Mouse (Mus musculus): ENCODE results near the gene Fbxo36. TPM values are rescaled to one million over a fixed set of nuclear protein-coding genes. Genes with fewer than 3 reads are reported as not detected.
A peak's percentile ranks its signal among the peaks of the same experiment; 100 is the strongest.

Gene Fbxo36
- total and polyA plus RNA-seq, 2 experiments from 2014 or later: 3.7 to 10.1 TPM

- Histone ChIP-seq H3K27ac (no peak overlapping the region), H3K4me2 (ENCODE audit: low read depth, low read length) (no peak overlapping the region), H3K36me3 (ENCODE audit: insufficient read depth, low read length) (no peaks in the 10 kb centered on the region), H3K4me1 (ENCODE audit: insufficient read depth, low read length) (no peaks in the 10 kb centered on the region), H3K9me3 (ENCODE audit: low read length) (no peaks in the 10 kb centered on the region), H3K4me3 (ENCODE audit: low read length) (no peak overlapping the region), H3K9ac (replicated peaks; ENCODE audit: low read length) (no peak overlapping the region), H3K27me3 (ENCODE audit: insufficient read depth, low read length) (no peaks in the 10 kb centered on the region)
- ATAC-seq: peak; percentile 68
- no peak for TF ChIP-seq CTCF (IDR thresholded peaks at IDR 0.05; ENCODE audit: low read depth)
- DNase-seq (ENCODE audit: low spot score): peak; percentile 10
- 80% methylated on average over 2 of the region's 2 CpGs for WGBS
Observed at GRCm38 (mm10) chr1:84904467-84904866, 64.8 kb downstream of the Fbxo36 start.

- no peak overlapping the region for H3K9ac ChIP-seq (replicated peaks; ENCODE audit: low read length)
- no peak for TF ChIP-seq CTCF (IDR thresholded peaks at IDR 0.05; ENCODE audit: low read depth)
- DNase-seq (ENCODE audit: low spot score): no peak
- no peaks in the 10 kb centered on the region for H3K9me3 ChIP-seq (ENCODE audit: low read length)
- H3K4me1 ChIP-seq (ENCODE audit: insufficient read depth, low read length): no peaks in the 10 kb centered on the region
- no peak overlapping the region for H3K4me3 ChIP-seq (ENCODE audit: low read length)
- no peak overlapping the region for H3K27ac ChIP-seq
- no peak for ATAC-seq
- 40% methylated on average over 8 of the region's 8 CpGs for WGBS
- no peaks in the 10 kb centered on the region for H3K36me3 ChIP-seq (ENCODE audit: insufficient read depth, low read length)
- H3K27me3 ChIP-seq (ENCODE audit: insufficient read depth, low read length): no peaks in the 10 kb centered on the region
- no peak overlapping the region for H3K4me2 ChIP-seq (ENCODE audit: low read depth, low read length)
Observed at GRCm38 (mm10) chr1:84910177-84910804, 70.7 kb downstream of the Fbxo36 start.

GRCm38 (mm10) chr1:84912571-84912970, 72.9 kb downstream of the Fbxo36 start:
- Histone ChIP-seq H3K9me3 (ENCODE audit: low read length) (no peaks in the 10 kb centered on the region), H3K27me3 (ENCODE audit: insufficient read depth, low read length) (no peaks in the 10 kb centered on the region), H3K36me3 (ENCODE audit: insufficient read depth, low read length) (no peaks in the 10 kb centered on the region), H3K4me3 (ENCODE audit: low read length) (no peak overlapping the region), H3K9ac (replicated peaks; ENCODE audit: low read length) (no peak overlapping the region), H3K4me1 (ENCODE audit: insufficient read depth, low read length) (no peaks in the 10 kb centered on the region), H3K27ac (no peak overlapping the region), H3K4me2 (ENCODE audit: low read depth, low read length) (no peak overlapping the region)
- no peak for ATAC-seq
- DNase-seq (ENCODE audit: low spot score): no peak
- no peak for TF ChIP-seq CTCF (IDR thresholded peaks at IDR 0.05; ENCODE audit: low read depth)
- 94% methylated on average over 11 of the region's 11 CpGs for WGBS

DNA sequence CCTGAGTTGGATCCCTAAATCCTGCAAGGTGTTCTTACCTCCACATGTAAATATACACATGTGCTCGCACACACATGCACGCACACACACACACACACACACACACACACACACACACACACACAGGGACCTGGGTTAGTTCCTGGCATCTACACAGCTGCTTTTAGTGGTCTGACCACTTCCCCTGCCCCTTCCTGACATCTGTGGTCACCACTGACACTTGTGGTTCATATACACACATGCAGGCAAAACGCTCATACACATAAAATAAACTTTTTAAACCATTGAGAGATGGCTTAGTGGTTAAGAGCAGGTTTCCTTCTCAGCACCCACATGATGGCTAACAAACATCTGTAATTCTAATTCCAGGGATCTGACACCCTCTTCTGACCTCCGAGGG, 75.4 kb downstream of the Fbxo36 start:
- no peak for ATAC-seq
- no peak for TF ChIP-seq CTCF (IDR thresholded peaks at IDR 0.05; ENCODE audit: low read depth)
- Histone ChIP-seq H3K4me1 (ENCODE audit: insufficient read depth, low read length) (no peaks in the 10 kb centered on the region), H3K27me3 (ENCODE audit: insufficient read depth, low read length) (no peaks in the 10 kb centered on the region), H3K4me3 (ENCODE audit: low read length) (no peak overlapping the region), H3K36me3 (ENCODE audit: insufficient read depth, low read length) (no peaks in the 10 kb centered on the region), H3K27ac (no peak overlapping the region), H3K4me2 (ENCODE audit: low read depth, low read length) (no peak overlapping the region), H3K9me3 (ENCODE audit: low read length) (no peaks in the 10 kb centered on the region), H3K9ac (replicated peaks; ENCODE audit: low read length) (no peak overlapping the region)
- WGBS: 92% methylated on average over 4 of the region's 4 CpGs
- no peak for DNase-seq (ENCODE audit: low spot score)

DNA sequence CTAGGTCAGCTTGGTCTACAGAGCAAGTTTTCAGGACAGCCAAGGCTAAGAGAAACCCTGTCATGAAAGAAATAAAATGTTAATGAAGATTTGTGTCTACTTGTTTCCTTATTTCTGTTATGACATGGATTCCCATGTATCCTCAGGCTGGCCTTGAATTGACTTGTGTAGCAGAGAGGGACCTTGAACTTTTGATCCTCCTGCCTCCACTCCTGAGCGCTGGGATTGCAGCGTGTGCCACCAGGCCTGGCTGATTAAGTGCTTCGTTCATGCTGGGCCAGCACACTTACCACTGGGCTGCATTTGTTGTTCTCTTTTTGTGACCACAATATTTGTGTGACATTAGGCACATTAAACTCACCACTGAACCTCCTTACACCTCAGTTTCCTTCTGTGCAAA, 79.2 kb downstream of the Fbxo36 start:
- TF ChIP-seq CTCF (IDR thresholded peaks at IDR 0.05; ENCODE audit: low read depth): no peak
- Histone ChIP-seq H3K9ac (replicated peaks; ENCODE audit: low read length) (no peak overlapping the region), H3K27me3 (ENCODE audit: insufficient read depth, low read length) (no peaks in the 10 kb centered on the region), H3K4me3 (ENCODE audit: low read length) (no peak overlapping the region), H3K36me3 (ENCODE audit: insufficient read depth, low read length) (no peaks in the 10 kb centered on the region), H3K9me3 (ENCODE audit: low read length) (no peaks in the 10 kb centered on the region), H3K27ac (no peak overlapping the region), H3K4me1 (ENCODE audit: insufficient read depth, low read length) (no peaks in the 10 kb centered on the region), H3K4me2 (ENCODE audit: low read depth, low read length) (no peak overlapping the region)
- no peak for ATAC-seq
- WGBS: 90% methylated on average over 3 of the region's 3 CpGs
- DNase-seq (ENCODE audit: low spot score): no peak

DNA sequence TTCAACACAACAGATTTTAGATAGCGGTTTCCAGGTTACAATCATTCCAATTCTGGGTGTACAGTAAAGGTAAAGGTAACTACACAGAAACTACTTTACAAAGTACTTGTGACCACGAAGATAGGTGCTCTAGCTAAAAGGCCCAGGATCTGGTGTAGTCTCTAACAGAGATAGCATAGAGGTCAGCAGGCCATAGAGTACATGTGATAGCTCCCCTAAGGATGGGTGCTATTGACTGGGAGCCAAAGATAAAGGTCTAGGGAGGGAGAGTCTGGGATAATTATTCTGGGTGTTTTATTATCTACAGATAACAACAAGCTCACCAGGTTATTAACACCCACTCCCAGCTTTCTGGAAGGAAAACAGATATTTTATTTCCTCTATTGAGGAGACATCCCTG, 83.8 kb downstream of the Fbxo36 start:
- Histone ChIP-seq H3K27ac (no peak overlapping the region), H3K4me1 (ENCODE audit: insufficient read depth, low read length) (no peaks in the 10 kb centered on the region), H3K9me3 (ENCODE audit: low read length) (no peaks in the 10 kb centered on the region), H3K9ac (replicated peaks; ENCODE audit: low read length) (no peak overlapping the region), H3K27me3 (ENCODE audit: insufficient read depth, low read length) (no peaks in the 10 kb centered on the region), H3K4me2 (ENCODE audit: low read depth, low read length) (no peak overlapping the region), H3K4me3 (ENCODE audit: low read length) (no peak overlapping the region), H3K36me3 (ENCODE audit: insufficient read depth, low read length) (no peaks in the 10 kb centered on the region)
- 84% methylated on average over 2 of the region's 2 CpGs for WGBS
- no peak for DNase-seq (ENCODE audit: low spot score)
- no peak for TF ChIP-seq CTCF (IDR thresholded peaks at IDR 0.05; ENCODE audit: low read depth)
- no peak for ATAC-seq

- H3K4me3 ChIP-seq (ENCODE audit: low read length): no peak overlapping the region
- no peak overlapping the region for H3K4me2 ChIP-seq (ENCODE audit: low read depth, low read length)
- H3K36me3 ChIP-seq (ENCODE audit: insufficient read depth, low read length): no peaks in the 10 kb centered on the region; the same call in 1 of the 2 replicates
- no peaks in the 10 kb centered on the region for H3K9me3 ChIP-seq (ENCODE audit: low read length)
- DNase-seq (ENCODE audit: low spot score) (no peak), ATAC-seq (no peak)
- no peaks in the 10 kb centered on the region for H3K4me1 ChIP-seq (ENCODE audit: insufficient read depth, low read length)
- WGBS: 84% methylated on average over 6 of the region's 6 CpGs
- H3K27ac ChIP-seq: no peak overlapping the region
- TF ChIP-seq CTCF (IDR thresholded peaks at IDR 0.05; ENCODE audit: low read depth): no peak
- no peak overlapping the region for H3K9ac ChIP-seq (replicated peaks; ENCODE audit: low read length)
- no peaks in the 10 kb centered on the region for H3K27me3 ChIP-seq (ENCODE audit: insufficient read depth, low read length)
Observed at GRCm38 (mm10) chr1:84924134-84924533, 84.5 kb downstream of the Fbxo36 start.

All from hindbrain, postnatal 0 days (tissue).